Comparison of ENCODE assay signal across 9 mouse cellular contexts in the genomic region with DNA sequence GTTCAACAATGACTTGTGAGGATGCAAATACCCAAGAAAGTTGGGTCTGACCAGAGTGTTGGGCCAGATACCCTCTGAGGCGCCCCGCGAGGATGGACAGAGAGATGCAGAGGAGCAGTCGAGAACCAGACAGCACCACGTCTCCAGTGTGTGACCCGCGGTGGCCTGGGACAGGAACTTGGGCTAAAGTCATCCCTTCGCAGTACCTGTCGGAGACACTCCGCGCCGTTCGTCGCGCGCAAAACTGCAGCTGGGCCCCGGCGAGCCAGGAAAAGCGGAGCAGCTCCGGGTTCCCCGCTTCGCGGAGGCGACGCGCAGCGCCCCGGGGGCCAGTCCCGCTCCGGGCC. TPM values are rescaled to one million over a fixed set of nuclear protein-coding genes. Genes with fewer than 3 reads are reported as not detected.
DNase-seq lines count a peak whose midpoint lies in the region; ATAC-seq lines count a peak whose summit lies in the region.
"Had no signal": no experiment of that assay in that cellular context is flagged by ENCODE, and none has a peak within 500 bp of the region (broad histone marks: within the 10 kb centered on the region; RNA-seq: fewer than 3 reads in every experiment).

No protein-coding gene starts in this region.

- no peak for DNase-seq in frontal cortex, postnatal 10 days (ENCODE audit: low spot score in 2 of 2)
- peak; percentile 26 for DNase-seq in thymus, postnatal 0 days (ENCODE audit: low spot score)
- no peak for DNase-seq in thymus, postnatal 36 days
- DNase-seq in hindbrain, embryonic 14.5 days (ENCODE audit: low spot score): no peak
- DNase-seq in lung, postnatal 4 days: peak; percentile 34 to 39
- DNase-seq in yolk sac, embryonic 10.5 days (ENCODE audit: low spot score): peak; percentile 11

- 2% methylated on average over 30 of the region's 30 CpGs for WGBS in hindbrain, embryonic 14.5 days

- H3K4me2 ChIP-seq in hindbrain, embryonic 14.5 days (replicated peaks): peak overlapping the region; percentile 96

- H3K9ac ChIP-seq in hindbrain, embryonic 14.5 days: peak overlapping the region; percentile 66

- 0 out of 2 replicates have a peak, but pooled peaks cover 5% of the 10 kb centered on the region for H3K4me1 ChIP-seq in hindbrain, embryonic 14.5 days (replicated peaks; ENCODE audit: control insufficient read depth, insufficient read depth, low read length)

- H3K27ac ChIP-seq in hindbrain, embryonic 14.5 days: no peak overlapping the region

- H3K4me3 ChIP-seq in hindbrain, embryonic 14.5 days (replicated peaks; ENCODE audit: low read length): peak overlapping the region; percentile 73

- H3K27me3 ChIP-seq in hindbrain, embryonic 14.5 days (ENCODE audit: control insufficient read depth, insufficient read depth, low read length): peaks cover 28% of the 10 kb centered on the region

- H3K9me3 ChIP-seq in hindbrain, embryonic 14.5 days (ENCODE audit: control insufficient read depth, low read length): no peaks in the 10 kb centered on the region

- ATAC-seq in frontal cortex, adult (ENCODE audit: low TSS enrichment): 0 out of 2 replicates have a peak, but pooled peaks have one; percentile 9
- ATAC-seq in hindbrain, embryonic 14.5 days (ENCODE audit: low FRiP score): peak; percentile 41; the same call in 1 of the 2 replicates
- no peak; the same call in 1 of the 2 replicates for ATAC-seq in granulocyte monocyte progenitor cell, adult 5-6 weeks (replicated peaks; ENCODE audit: poor library complexity, severe bottlenecking)

- no peaks in the 10 kb centered on the region for H3K36me3 ChIP-seq in hindbrain, embryonic 14.5 days (replicated peaks; ENCODE audit: control insufficient read depth, insufficient read depth)

RNA-seq across cellular contexts. Expression of gene Wnt5b, which starts 0.7 kb away (rescaled TPM):
- polyA plus RNA-seq in thymus, postnatal 0 days (2015; fragmentation: Nextera tagmentation; extraction: Ambion mirVana): 3.9 and 4.6 TPM in 2 replicates
- polyA plus RNA-seq in hindbrain, embryonic 14.5 days (2014; fragmentation: Nextera tagmentation; extraction: Ambion mirVana): 6.3 and 6.6 TPM in 2 replicates
- not detected in 2 replicates for total RNA-seq in granulocyte monocyte progenitor cell, adult 5-6 weeks (2014; fragmentation: Nextera tagmentation)
- 0.93 TPM in 1 of 2 replicates, not detected in the other for total RNA-seq in granulocyte monocyte progenitor cell, adult 5-6 weeks (2017)
- polyA plus RNA-seq: erythroblast, embryonic 14.5 days had no signal

Comparison
In these comparisons a context has a peak if more than half of its experiments do, and no peak if none do; other contexts are left out.
1. DNase-seq: peak in thymus, postnatal 0 days (single experiment), lung, postnatal 4 days (2 of 2) and yolk sac, embryonic 10.5 days (single experiment); none in frontal cortex, postnatal 10 days (0 of 2), thymus, postnatal 36 days (0 of 2) and hindbrain, embryonic 14.5 days (single experiment).